Mouse (Mus musculus) kidney, adult 11 months (tissue): ENCODE data around the gene Tmem131l.
"Not testable (repeated sequence)": the region's sequence is repeated elsewhere in the genome, so short reads cannot be mapped to it uniquely, and the experiment has no call there.

Experiments
- DNase-seq: peaks from one replicate; pipeline ENCODE4 v3.0.0; 2022

Tmem131l gene

DNA sequence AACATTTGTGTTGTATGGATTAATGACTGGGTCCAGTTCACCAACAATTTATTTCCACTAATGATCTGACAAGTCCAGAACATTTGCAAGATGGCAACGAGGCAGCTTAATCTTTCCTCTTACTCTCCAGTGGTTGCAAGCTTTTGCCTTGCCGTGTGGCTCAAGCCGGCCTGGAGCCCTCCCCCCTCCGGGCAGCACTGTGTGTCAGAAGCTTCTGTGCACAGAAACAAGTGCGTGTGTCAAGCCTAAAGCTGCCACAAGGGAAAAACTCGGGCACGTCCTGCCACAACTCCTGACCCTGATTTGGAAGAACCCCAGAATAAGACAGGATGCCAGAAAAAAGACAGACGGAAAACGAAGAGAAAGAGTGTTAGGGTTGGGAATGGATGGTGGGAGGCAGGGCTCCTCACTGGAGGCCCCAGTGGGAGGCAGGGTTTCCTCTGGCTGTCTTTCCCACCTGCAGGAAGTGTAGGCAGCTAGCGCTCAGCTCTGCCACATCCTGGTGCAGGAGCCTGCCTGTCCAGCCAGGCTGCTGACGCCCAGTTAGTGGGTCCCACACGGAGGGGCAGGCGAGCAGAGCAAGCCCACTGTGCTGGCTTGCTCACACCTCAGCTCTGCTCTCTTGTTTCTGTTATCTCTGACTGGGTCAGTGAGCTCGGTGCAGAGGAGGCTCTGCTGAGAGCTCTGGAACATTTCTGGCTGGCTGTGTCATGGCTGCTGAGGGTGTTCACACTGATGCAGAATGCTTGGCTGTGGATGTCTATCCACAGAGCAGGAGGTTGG, 135.6 kb downstream of the Tmem131l start:
- no peak for DNase-seq

DNA sequence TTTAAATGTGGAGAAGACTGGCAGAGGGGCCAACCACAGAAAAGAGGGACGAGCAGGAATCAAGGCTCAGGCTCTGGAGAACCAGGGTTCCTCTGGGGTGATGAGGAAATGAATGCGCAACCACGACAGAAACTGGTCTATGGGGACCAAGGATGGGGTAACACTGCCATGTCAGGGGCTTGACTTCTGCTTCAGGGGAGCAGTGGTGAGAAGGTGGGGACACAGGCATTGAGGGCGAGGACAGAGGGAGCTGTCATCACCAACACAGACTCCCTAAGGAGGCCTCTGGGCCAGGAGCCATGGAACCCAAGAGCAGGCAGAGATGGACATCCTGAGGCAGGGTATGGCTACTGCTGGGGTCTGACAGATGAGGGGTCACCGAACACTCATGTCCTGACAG, 137.0 kb downstream of the Tmem131l start:
- DNase-seq: no peak

DNA sequence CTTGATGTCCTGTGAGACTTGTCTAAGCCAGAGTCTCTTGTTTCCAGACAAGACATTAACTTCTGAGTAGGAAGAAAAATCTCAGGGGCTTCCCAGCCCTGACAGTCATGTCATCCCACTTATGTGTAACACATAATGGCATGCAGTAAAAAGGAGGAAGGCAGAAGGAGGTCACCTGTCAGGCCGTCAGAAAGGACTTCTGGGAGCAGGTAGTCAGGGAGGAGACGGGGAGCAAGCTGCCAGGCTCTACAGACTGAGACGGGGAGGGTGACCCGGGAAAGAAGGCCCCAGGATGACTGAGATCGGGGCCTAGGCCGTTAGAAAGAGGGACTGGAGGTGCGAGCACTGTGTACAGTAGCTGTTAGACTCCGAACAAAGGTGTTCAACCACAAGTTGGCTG, 137.5 kb downstream of the Tmem131l start:
- no peak for DNase-seq

GRCm38 (mm10) chr3:83900756-83901373, 139.1 kb downstream of the Tmem131l start:
- DNase-seq: no peak

- DNase-seq: peak; percentile 40
These were observed 140.4 kb downstream of the Tmem131l start for GRCm38 (mm10) chr3:83899556-83899955.

DNA sequence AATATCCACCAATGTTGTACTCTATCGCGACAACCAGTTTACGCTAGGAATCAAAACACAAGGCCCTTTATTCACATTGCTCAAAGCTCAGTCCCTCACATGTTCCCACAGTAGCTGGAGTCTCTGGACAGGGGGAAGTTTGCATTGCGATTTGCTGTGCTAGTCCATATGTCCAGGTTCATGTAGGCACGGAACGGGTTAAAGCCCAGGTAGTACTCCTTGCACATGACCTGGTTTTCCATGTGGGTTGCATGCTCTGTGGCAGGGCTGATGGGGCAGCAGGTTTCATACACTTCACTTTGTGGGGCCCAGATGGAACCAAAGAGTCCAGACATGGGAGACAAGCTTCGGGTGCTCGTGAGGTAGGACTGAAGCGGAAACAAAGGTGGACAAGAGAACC, 141.7 kb downstream of the Tmem131l start:
- DNase-seq: no peak

- no peak for DNase-seq
These were observed 144.2 kb downstream of the Tmem131l start for GRCm38 (mm10) chr3:83895811-83896210.

GRCm38 (mm10) chr3:83895111-83895510, 144.9 kb downstream of the Tmem131l start:
- DNase-seq: no peak

DNA sequence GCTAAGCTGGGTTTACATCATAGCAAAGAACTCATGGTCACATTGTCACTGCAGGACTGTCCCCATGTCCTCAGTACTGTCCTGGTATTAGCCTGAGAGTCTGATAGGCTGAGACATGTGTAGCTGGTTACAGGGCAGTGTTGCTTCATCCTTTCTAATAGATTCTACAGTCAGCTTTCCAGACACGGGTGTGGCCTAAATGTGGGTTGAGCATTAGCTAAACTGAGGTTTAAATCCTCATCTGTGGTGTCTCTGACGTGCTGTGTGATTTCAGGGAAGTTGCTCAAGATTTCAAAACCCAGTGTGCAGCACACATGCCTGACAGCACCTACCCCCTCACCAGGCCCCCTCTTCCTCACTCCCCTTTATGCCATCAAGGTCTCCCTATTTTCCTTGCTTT, 154.8 kb downstream of the Tmem131l start:
- no peak for DNase-seq

DNA sequence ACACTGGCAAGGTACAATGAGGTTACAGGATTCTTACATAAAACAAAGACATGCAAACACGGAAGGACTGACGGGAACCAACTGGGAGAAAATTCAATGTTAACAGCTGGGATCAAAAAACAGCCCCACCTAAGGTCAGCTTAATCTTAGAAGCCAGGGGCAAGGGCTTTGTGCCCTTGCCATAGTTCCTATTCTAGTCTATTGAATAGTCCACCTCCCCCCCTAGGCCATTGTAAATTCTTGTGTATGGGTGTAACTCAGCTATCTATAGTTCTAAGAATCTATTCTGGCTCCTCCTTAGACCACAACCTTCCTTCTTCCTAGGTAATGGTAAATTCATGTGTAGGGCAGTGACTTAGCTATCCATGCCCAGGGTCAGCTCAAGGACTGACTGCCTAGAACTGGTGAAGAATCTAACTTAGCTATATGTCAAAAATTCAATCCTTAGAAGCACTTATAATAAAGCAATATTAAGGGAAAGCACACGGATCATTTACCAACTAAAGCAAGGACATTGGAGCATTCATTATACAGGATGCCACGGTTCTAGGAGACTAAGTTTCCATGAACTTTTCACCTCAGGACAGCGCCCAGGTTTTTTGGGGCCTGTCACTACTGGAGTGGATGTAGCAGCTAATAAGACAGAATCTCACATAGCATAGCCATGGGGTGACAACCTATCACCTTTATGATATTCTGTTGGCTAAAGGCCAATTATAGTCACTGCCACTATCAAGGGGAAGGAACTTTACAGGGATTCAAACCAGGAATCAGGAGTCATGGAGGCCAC, 160.5 kb downstream of the Tmem131l start:
- not testable (repeated sequence) for DNase-seq

- DNase-seq: no peak
These were observed 161.2 kb downstream of the Tmem131l start for GRCm38 (mm10) chr3:83878801-83879200.

GRCm38 (mm10) chr3:83876299-83876698, 163.7 kb downstream of the Tmem131l start:
- DNase-seq: no peak

GRCm38 (mm10) chr3:83875078-83875477, 164.9 kb downstream of the Tmem131l start:
- not testable (repeated sequence) for DNase-seq

DNA sequence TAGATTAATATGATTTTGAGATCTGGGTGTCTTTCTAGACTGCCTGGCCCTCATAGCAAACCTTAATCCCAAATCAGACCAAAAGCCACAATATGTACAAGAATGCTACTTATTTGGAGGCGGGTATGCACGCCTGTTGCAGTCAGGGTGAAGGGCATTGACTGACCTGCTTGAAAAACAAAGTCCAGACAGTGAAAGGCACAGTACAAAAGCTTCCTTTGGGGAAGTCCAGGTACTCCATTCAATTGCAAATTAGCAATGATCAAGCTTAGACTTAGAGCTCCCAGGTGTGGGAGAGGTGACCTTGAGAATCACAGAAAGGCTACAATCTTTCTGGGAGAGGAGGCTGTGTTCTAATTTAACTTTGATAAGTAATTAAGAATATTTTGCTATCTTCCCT, 167.1 kb downstream of the Tmem131l start:
- DNase-seq: not testable (repeated sequence)

GRCm38 (mm10) chr3:83871962-83872361, 168.0 kb downstream of the Tmem131l start:
- not testable (repeated sequence) for DNase-seq

DNA sequence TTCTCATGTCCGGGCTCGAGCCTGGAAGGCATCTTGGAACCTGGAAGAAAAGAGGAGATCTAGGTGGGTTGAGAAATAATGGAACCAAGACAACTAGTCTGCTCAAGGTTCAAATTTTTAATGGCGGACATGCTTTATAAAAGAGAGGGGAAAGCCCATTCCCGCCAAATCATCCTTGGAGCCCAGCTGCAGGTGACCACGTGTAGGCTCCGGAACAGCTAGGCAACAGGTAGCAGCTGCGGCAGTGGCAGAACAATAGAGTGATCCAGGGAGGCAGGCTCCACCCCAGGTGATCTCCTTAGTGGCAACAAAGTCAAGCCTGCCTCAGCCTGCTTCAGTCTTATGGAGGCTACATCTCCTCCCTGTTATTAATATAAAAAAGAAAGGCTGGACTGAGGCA, 168.4 kb downstream of the Tmem131l start:
- DNase-seq: not testable (repeated sequence)

DNA sequence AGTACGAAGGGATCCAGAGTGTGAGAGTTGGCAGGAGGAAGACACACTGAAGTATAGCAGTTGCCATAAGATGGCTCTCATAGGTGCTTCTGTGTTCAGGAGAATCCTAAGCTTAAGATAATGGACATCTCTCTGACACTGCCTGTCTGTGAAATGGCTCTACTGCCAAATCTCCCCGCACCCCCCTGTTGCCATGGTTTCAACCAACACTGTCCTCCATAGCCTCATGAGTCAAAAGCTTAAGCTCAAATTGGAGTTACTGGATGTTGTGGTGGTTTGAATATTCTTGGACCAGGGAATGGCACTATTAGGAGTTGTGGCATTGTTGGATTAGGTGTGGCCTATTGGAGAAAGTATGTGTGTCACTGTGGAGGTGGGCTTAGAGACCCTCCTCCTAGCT, 170.2 kb downstream of the Tmem131l start:
- DNase-seq: no peak

- not testable (repeated sequence) for DNase-seq
These were observed 172.9 kb downstream of the Tmem131l start for GRCm38 (mm10) chr3:83867026-83867425.

GRCm38 (mm10) chr3:83865216-83865615, 174.8 kb downstream of the Tmem131l start:
- DNase-seq: no peak

GRCm38 (mm10) chr3:83864064-83864548, 175.9 kb downstream of the Tmem131l start:
- no peak for DNase-seq

DNA sequence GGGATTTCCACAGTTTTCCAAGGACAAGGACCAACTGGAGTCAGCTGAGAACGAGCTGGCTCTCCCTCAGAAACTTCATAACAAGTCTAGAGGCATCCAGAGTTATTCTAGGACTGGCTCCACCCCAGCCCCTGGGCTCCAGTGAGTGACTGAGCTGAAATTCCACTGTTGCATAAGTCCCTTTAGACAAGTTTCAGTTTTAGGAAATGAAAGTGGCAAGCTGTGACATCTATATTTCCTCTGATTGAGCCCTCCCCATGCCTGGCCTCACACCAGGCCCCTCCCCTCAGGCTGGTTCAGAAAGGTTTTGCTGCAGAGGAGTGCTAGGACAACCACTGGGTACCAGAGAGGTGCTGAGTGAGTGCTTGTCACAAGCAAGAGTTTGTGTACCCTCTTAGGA, 177.0 kb downstream of the Tmem131l start:
- DNase-seq: peak; percentile 67

DNA sequence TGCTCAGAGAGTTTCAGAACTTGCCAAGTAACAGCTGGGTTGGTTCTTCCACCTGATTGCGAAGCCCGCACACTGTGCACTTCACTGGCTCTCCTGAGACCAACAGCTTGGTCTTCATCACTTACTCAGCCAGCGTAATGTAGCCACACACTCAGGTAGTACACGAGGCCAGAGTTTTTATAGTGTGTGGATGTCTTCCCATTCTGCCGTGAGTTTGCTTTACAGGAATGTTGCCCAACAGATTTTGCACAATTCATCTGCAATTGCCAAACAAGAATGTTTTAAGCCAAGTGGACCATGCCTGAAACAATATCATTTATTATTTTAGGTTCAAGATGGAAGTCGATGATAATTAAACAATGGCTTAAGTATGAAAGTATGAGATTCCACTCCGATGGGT, 180.4 kb downstream of the Tmem131l start:
- DNase-seq: no peak

DNA sequence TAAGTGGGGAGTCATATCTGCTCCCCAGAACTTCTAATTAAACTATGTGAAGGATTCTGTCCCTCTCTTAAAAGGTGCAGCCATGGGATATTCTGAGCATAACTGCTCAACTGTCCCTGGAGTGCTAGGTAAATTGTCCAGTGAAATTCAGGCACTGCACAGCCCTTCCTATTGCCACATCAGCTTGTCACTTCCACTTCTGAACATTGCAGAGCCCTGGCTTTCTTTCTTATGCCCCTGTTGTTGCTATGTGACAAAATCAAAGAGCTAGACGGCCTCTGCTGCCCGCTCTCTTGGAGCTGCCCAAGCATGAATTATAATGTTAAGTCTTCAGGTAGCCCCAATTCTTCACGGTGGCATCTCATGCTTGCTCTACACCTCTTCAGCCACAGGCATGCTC, 180.9 kb downstream of the Tmem131l start:
- no peak for DNase-seq

- no peak for DNase-seq
These were observed 182.4 kb downstream of the Tmem131l start for GRCm38 (mm10) chr3:83857621-83858020.
